8 mouse cellular contexts compared by ENCODE assay signal in genomic region chr1:132007282-132007815, GRCm38 (mm10). TPM values are rescaled to one million over a fixed set of nuclear protein-coding genes. Genes with fewer than 3 reads are reported as not detected.
DNase-seq lines count a peak whose midpoint lies in the region; ATAC-seq and TF ChIP-seq lines count a peak whose summit lies in the region.

Gene Elk4, plus strand, starts transcription at chr1:132007607.

- peak; percentile 95 for DNase-seq in forebrain, embryonic 14.5 days (ENCODE audit: low spot score)
- peak; percentile 95 to 96 for DNase-seq in heart, postnatal 14 days
- DNase-seq in layer of hippocampus, adult 18-20 months (ENCODE audit: low spot score in 2 of 2): peak; percentile 78 to 89
- peak; percentile 93 for DNase-seq in lung, adult 2 months
- DNase-seq in thymus, adult 18-20 months: peak; percentile 80 to 84

- H3K27ac ChIP-seq in ES-Bruce4 (ENCODE audit: insufficient read depth, low read length): peak within 1 kb of the TSS; percentile 92
- peak within 1 kb of the TSS; percentile 97 for H3K27ac ChIP-seq in forebrain, embryonic 14.5 days (ENCODE audit: low read depth, low read length)

- peak; percentile 86 for ATAC-seq in cerebellum, adult (ENCODE audit: insufficient number of reproducible peaks, low FRiP score, low TSS enrichment)
- ATAC-seq in forebrain, embryonic 14.5 days: peak; percentile 95
- peak; percentile 61 for ATAC-seq in neutrophil, adult 5-6 weeks (ENCODE audit: extremely low read depth, insufficient number of reproducible peaks, low FRiP score, poor library complexity, severe bottlenecking)

- no peaks in the 10 kb centered on the region for H3K36me3 ChIP-seq in ES-Bruce4 (ENCODE audit: control insufficient read depth, insufficient read depth, low read length, poor library complexity, severe bottlenecking)
- no peaks in the 10 kb centered on the region for H3K36me3 ChIP-seq in forebrain, embryonic 14.5 days (ENCODE audit: control insufficient read depth, insufficient read depth, low read length)

- H3K4me3 ChIP-seq in ES-Bruce4 (ENCODE audit: low read depth, low read length): peak within 1 kb of the TSS; percentile 80
- peak within 1 kb of the TSS; percentile 92 for H3K4me3 ChIP-seq in forebrain, embryonic 14.5 days (ENCODE audit: low read depth, low read length)
- peak within 1 kb of the TSS; percentile 100 for H3K4me3 ChIP-seq in lung, adult 2 months (replicated peaks; ENCODE audit: extremely low read depth, low read depth, low read length)

- peak; percentile 34 for TF ChIP-seq POLR2A in ES-Bruce4 (IDR thresholded peaks at IDR 0.05; ENCODE audit: insufficient read depth, low read length)
- TF ChIP-seq POLR2A in lung, adult 2 months (IDR thresholded peaks at IDR 0.05; ENCODE audit: borderline replicate concordance, extremely low read depth, low read depth, low read length): peak; percentile 90

- no peaks in the 10 kb centered on the region for H3K9me3 ChIP-seq in ES-Bruce4 (replicated peaks; ENCODE audit: control insufficient read depth, insufficient read depth, low read length, poor library complexity, severe bottlenecking)
- no peaks in the 10 kb centered on the region for H3K9me3 ChIP-seq in forebrain, embryonic 14.5 days (replicated peaks; ENCODE audit: control insufficient read depth, low read length)

- TF ChIP-seq CTCF in ES-Bruce4 (IDR thresholded peaks at IDR 0.05; ENCODE audit: low read depth, low read length): no peak
- TF ChIP-seq CTCF in lung, adult 2 months (IDR thresholded peaks at IDR 0.05; ENCODE audit: insufficient read depth, low read length): no peak

- no peak for TF ChIP-seq EP300 in ES-Bruce4 (IDR thresholded peaks at IDR 0.05; ENCODE audit: insufficient read depth, low read depth, low read length)

- H3K4me1 ChIP-seq in ES-Bruce4 (ENCODE audit: control insufficient read depth, insufficient read depth, low read length): peaks cover 3% of the 10 kb centered on the region
- peaks cover 14% of the 10 kb centered on the region for H3K4me1 ChIP-seq in forebrain, embryonic 14.5 days (ENCODE audit: control insufficient read depth, insufficient read depth, low read length)
- peaks cover 26% of the 10 kb centered on the region for H3K4me1 ChIP-seq in lung, adult 2 months (ENCODE audit: control insufficient read depth, insufficient read depth, low read length)

- H3K4me2 ChIP-seq in forebrain, embryonic 14.5 days (ENCODE audit: low read length): peak within 1 kb of the TSS; percentile 65

- H3K27me3 ChIP-seq in ES-Bruce4 (ENCODE audit: control insufficient read depth, insufficient read depth, low read length, poor library complexity, severe bottlenecking): no peaks in the 10 kb centered on the region
- no peaks in the 10 kb centered on the region for H3K27me3 ChIP-seq in forebrain, embryonic 14.5 days (replicated peaks; ENCODE audit: control insufficient read depth, insufficient read depth, low read length)

- WGBS in forebrain, embryonic 14.5 days: under 1% methylated on average over 57 of the region's 61 CpGs
- under 1% methylated on average over 61 of the region's 61 CpGs for WGBS in lung, adult 2 months

- intact Hi-C loops in heart, postnatal 14 days (cut with DNase I): no loop called here

- peak within 1 kb of the TSS; percentile 98 for H3K9ac ChIP-seq in ES-Bruce4 (ENCODE audit: low read depth, poor library complexity, severe bottlenecking)
- H3K9ac ChIP-seq in forebrain, embryonic 14.5 days (ENCODE audit: low read length): peak within 1 kb of the TSS; percentile 92

RNA-seq across cellular contexts. Expression of gene Elk4, which starts in this region (rescaled TPM):
- 33.7 and 46.6 TPM in 2 replicates for polyA plus RNA-seq in ES-Bruce4 (2011; ENCODE audit: insufficient read depth, insufficient read length, low read depth, missing spikeins)
- polyA plus RNA-seq in forebrain, embryonic 14.5 days (2014; fragmentation: Nextera tagmentation; extraction: Ambion mirVana): 14.8 and 17.0 TPM in 2 replicates
- 100 to 1,000 TPM; 105 to 111 TPM for total RNA-seq in heart, postnatal 14 days (2021)
- 10 to 100 TPM; 55.3 to 64.3 TPM for total RNA-seq in layer of hippocampus, adult 18-20 months (2021)
- polyA plus RNA-seq in lung, adult 2 months (2012; rRNA removed): 27.0 and 39.9 TPM in 2 replicates
- total RNA-seq in neutrophil, adult 5-6 weeks (2017): 208 and 233 TPM in 2 replicates

Comparison
In these comparisons a context has a peak if more than half of its experiments do, and no peak if none do; other contexts are left out.
1. Peak in every context shown above with its lines: DNase-seq, ATAC-seq, H3K4me3 ChIP-seq and H3K27ac ChIP-seq.